Mouse (Mus musculus) G1E (cell line): Measurements from ENCODE around the gene Sh3gl1. TPM values are rescaled to one million over a fixed set of nuclear protein-coding genes. Genes with fewer than 3 reads are reported as not detected.
"Not testable (repeated sequence)": the region's sequence is repeated elsewhere in the genome, so short reads cannot be mapped to it uniquely, and the experiment has no call there.

Source experiments
- ATAC-seq: 2 replicates; pipeline ENCODE4 v1.8.0; 2016; ENCODE audit warnings: mild to moderate bottlenecking; ENCODE audit not compliant: insufficient number of reproducible peaks, poor library complexity, low FRiP score, severe bottlenecking; ENCODE audit errors: extremely low read depth
- DNase-seq: peaks from one replicate; pipeline ENCODE4 v3.0.0; 2012; ENCODE audit warnings: low spot score
- H3K27me3 ChIP-seq: 2 replicates; pipeline ENCODE4 v1.6.1; 2012; ENCODE audit warnings: mild to moderate bottlenecking, low read length, inconsistent platforms; ENCODE audit not compliant: insufficient read depth
- H3K36me3 ChIP-seq: replicated peaks from 2 replicates; pipeline ENCODE3; 2012; ENCODE audit warnings: mild to moderate bottlenecking, inconsistent platforms
- H3K4me1 ChIP-seq: 2 replicates; pipeline ENCODE4 v1.6.1; 2012; ENCODE audit warnings: low read depth, low read length, inconsistent platforms, mixed read lengths; ENCODE audit not compliant: insufficient read depth
- H3K4me3 ChIP-seq: 2 replicates; pipeline ENCODE4 v1.5.1; 2012; ENCODE audit warnings: low read depth, mild to moderate bottlenecking, inconsistent platforms, low read length, moderate library complexity, mixed read lengths
- H3K9me3 ChIP-seq: replicated peaks from 2 replicates; pipeline ENCODE4 v1.6.1; 2012; ENCODE audit warnings: inconsistent platforms
- CTCF ChIP-seq: IDR thresholded peaks from 2 replicates; pipeline ENCODE4 v1.5.1; 2012; ENCODE audit warnings: low read depth, low read length, inconsistent platforms, mixed read lengths
- GATA1 ChIP-seq: IDR thresholded peaks from 2 replicates; pipeline ENCODE4 v1.6.1; 2012; ENCODE audit warnings: borderline replicate concordance, low read length, inconsistent platforms, mixed read lengths
- GATA2 ChIP-seq: IDR thresholded peaks from 2 replicates; pipeline ENCODE4 v1.6.1; 2012; ENCODE audit warnings: low read depth, low read length, inconsistent platforms, borderline replicate concordance
- POLR2AphosphoS5 ChIP-seq: IDR thresholded peaks from 2 replicates; pipeline ENCODE4 v1.6.1; 2012; ENCODE audit warnings: low read depth, low read length, inconsistent platforms; ENCODE audit not compliant: insufficient replicate concordance
- TAL1 ChIP-seq: conservative IDR thresholded peaks from 2 replicates; pipeline ENCODE4 v1.6.1; 2012; ENCODE audit warnings: low read depth, low read length, inconsistent platforms, mixed read lengths
- polyA plus RNA-seq: library from polyadenylated mRNA; stranded (reverse); fragments of >175 nt; gene quantifications from 2 replicates; pipeline ENCODE4 v1.2.3, GENCODE M21; 2012
- total RNA-seq, 2 experiments: library from RNA; stranded (forward) in 1 of 2; stranded (reverse) in 1 of 2; fragments of 200-1000 nt in 1 of 2; fragments of >200 nt in 1 of 2; fragmentation: Nextera tagmentation in 1 of 2; gene quantifications; 2 replicates each; pipeline ENCODE4 v1.2.3; 2014 to 2017

Sh3gl1 gene
- total RNA-seq (2014; fragmentation: Nextera tagmentation) (21.6 and 24.3 TPM in 2 replicates), total RNA-seq (2017) (28.5 and 30.1 TPM in 2 replicates), polyA plus RNA-seq (64.2 and 74.6 TPM in 2 replicates)

GRCm38 (mm10) chr17:56036176-56036900 lies at the start of gene Sh3gl1:
Gene Sh3gl1, minus strand, starts transcription at chr17:56036635.
- TF ChIP-seq GATA1 (no peak), CTCF (peak; percentile 86), POLR2AphosphoS5 (no peak)
- ATAC-seq (peak; percentile 66), DNase-seq (peak; percentile 90)
- peaks cover 37% of the 10 kb centered on the region for H3K36me3 ChIP-seq
- H3K4me3 ChIP-seq = peak within 1 kb of the TSS; percentile 99
- no peaks in the 10 kb centered on the region for H3K9me3 ChIP-seq
- H3K4me1 ChIP-seq = peaks cover 64% of the 10 kb centered on the region
- H3K27me3 ChIP-seq = no peaks in the 10 kb centered on the region

- peak; percentile 64 for DNase-seq
- H3K36me3 ChIP-seq = peaks cover 47% of the 10 kb centered on the region
- H3K27me3 ChIP-seq = no peaks in the 10 kb centered on the region
- TF ChIP-seq GATA2 = no peak
- no peaks in the 10 kb centered on the region for H3K9me3 ChIP-seq
- H3K4me1 ChIP-seq = peaks cover 57% of the 10 kb centered on the region
- H3K4me3 ChIP-seq = peak overlapping the region; percentile 80
- no peak for ATAC-seq
Measured at GRCm38 (mm10) chr17:56080781-56081585, 44.5 kb upstream of the Sh3gl1 start.

GRCm38 (mm10) chr17:56079921-56080320 lies 43.5 kb upstream of the Sh3gl1 start:
- peaks cover 38% of the 10 kb centered on the region for H3K36me3 ChIP-seq
- TF ChIP-seq CTCF (no peak), TAL1 (no peak), GATA1 (no peak), GATA2 (no peak), POLR2AphosphoS5 (no peak)
- H3K27me3 ChIP-seq = no peaks in the 10 kb centered on the region
- H3K4me3 ChIP-seq = peak overlapping the region; percentile 80
- no peaks in the 10 kb centered on the region for H3K9me3 ChIP-seq
- ATAC-seq (no peak), DNase-seq (peak; percentile 10)
- H3K4me1 ChIP-seq = peaks cover 58% of the 10 kb centered on the region

- peak within 1 kb of the TSS; percentile 80 for H3K4me3 ChIP-seq
Measured at GRCm38 (mm10) chr17:56078880-56079795, 42.7 kb upstream of the Sh3gl1 start, which contains the start of gene Hdgfl2. Gene Hdgfl2, plus strand, starts transcription at chr17:56079634.

GRCm38 (mm10) chr17:56078361-56078760 lies 41.9 kb upstream of the Sh3gl1 start:
- not testable (repeated sequence) for H3K27me3 ChIP-seq, DNase-seq, ATAC-seq, H3K9me3 ChIP-seq
- Histone ChIP-seq H3K36me3 (peaks cover 33% of the 10 kb centered on the region), H3K4me3 (peak overlapping the region; percentile 80), H3K4me1 (peaks cover 57% of the 10 kb centered on the region)

More at GRCm38 (mm10) chr17:56078880-56079795, 42.7 kb upstream of the Sh3gl1 start, which contains the start of gene Hdgfl2:
- Histone ChIP-seq H3K4me1 (peaks cover 55% of the 10 kb centered on the region), H3K36me3 (peaks cover 33% of the 10 kb centered on the region), H3K27me3 (no peaks in the 10 kb centered on the region), H3K9me3 (no peaks in the 10 kb centered on the region)
- ATAC-seq = peak; percentile 83
- TF ChIP-seq POLR2AphosphoS5 (no peak), CTCF (no peak), GATA1 (no peak), GATA2 (no peak), TAL1 (no peak)
- DNase-seq = peak; percentile 94

GRCm38 (mm10) chr17:56077523-56077922 lies 41.1 kb upstream of the Sh3gl1 start:
- no peak for TF ChIP-seq POLR2AphosphoS5
- TF ChIP-seq GATA1 = no peak
- no peak for TF ChIP-seq CTCF
- TF ChIP-seq GATA2 = no peak
- no peak for TF ChIP-seq TAL1
- Histone ChIP-seq H3K27me3 (no peaks in the 10 kb centered on the region), H3K4me1 (peaks cover 62% of the 10 kb centered on the region), H3K36me3 (peaks cover 32% of the 10 kb centered on the region), H3K9me3 (no peaks in the 10 kb centered on the region), H3K4me3 (no peak overlapping the region)
- DNase-seq (no peak), ATAC-seq (no peak)
